Mouse (Mus musculus) lung, embryonic 16.5 days (tissue): ENCODE results near the gene Cish. TPM values are rescaled to one million over a fixed set of nuclear protein-coding genes. Genes with fewer than 3 reads are reported as not detected.

ENCODE experiments used
- ATAC-seq: fragments of 200-750 bp; cut with Nextera tagmentation; 2 replicates; pipeline ENCODE4 v1.8.0; 2017; ENCODE audit warnings: low read depth, mild to moderate bottlenecking, moderate library complexity
- H3K27ac ChIP-seq: fragments of 300-500 bp; sonication (generic); 2 replicates; pipeline ENCODE4 v1.5.1; 2014; ENCODE audit warnings: mild to moderate bottlenecking, control low read depth, low read length
- H3K27me3 ChIP-seq: fragments of 300-500 bp; sonication (generic); 2 replicates; pipeline ENCODE4 v1.6.1; 2014; ENCODE audit warnings: low read depth, low read length, mixed read lengths; ENCODE audit not compliant: control insufficient read depth, insufficient read depth
- H3K36me3 ChIP-seq: fragments of 300-500 bp; sonication (generic); 2 replicates; pipeline ENCODE4 v1.6.1; 2014; ENCODE audit warnings: low read length; ENCODE audit not compliant: control insufficient read depth, insufficient read depth
- H3K4me1 ChIP-seq: fragments of 300-500 bp; sonication (generic); replicated peaks from 2 replicates; pipeline ENCODE4 v1.6.1; 2014; ENCODE audit warnings: low read length, mixed read lengths; ENCODE audit not compliant: control insufficient read depth, insufficient read depth
- H3K4me2 ChIP-seq: fragments of 300-500 bp; sonication (generic); 2 replicates; pipeline ENCODE4 v1.6.1; 2014; ENCODE audit warnings: low read depth, low read length, control low read depth
- H3K4me3 ChIP-seq: fragments of 300-500 bp; sonication (generic); 2 replicates; pipeline ENCODE4 v1.5.1; 2014; ENCODE audit warnings: mild to moderate bottlenecking, low read length, control low read depth
- H3K9ac ChIP-seq: fragments of 300-500 bp; sonication (generic); 2 replicates; pipeline ENCODE4 v1.6.1; 2014; ENCODE audit warnings: low read length, control low read depth
- H3K9me3 ChIP-seq: fragments of 300-500 bp; sonication (generic); 2 replicates; pipeline ENCODE4 v1.6.1; 2016; ENCODE audit warnings: low read length; ENCODE audit not compliant: control insufficient read depth
- WGBS: fragments of 180-500 bp; shearing (Covaris S2); extraction: QIAGEN DNeasy Blood & Tissue Kit; methylation state at CpG from one replicate; pipeline ENCODE4 v1.1.7; 2014; 5-methylcytosine and 5-hydroxymethylcytosine counted together
- polyA plus RNA-seq: library from polyadenylated mRNA; unstranded; fragments of >200 nt; fragmentation: Nextera tagmentation; extraction: Ambion mirVana; gene quantifications from 2 replicates; pipeline ENCODE4 v1.2.1, GENCODE M21; 2015

Cish gene
- polyA plus RNA-seq, 1 experiment from 2014 or later = 19.3 TPM

DNA sequence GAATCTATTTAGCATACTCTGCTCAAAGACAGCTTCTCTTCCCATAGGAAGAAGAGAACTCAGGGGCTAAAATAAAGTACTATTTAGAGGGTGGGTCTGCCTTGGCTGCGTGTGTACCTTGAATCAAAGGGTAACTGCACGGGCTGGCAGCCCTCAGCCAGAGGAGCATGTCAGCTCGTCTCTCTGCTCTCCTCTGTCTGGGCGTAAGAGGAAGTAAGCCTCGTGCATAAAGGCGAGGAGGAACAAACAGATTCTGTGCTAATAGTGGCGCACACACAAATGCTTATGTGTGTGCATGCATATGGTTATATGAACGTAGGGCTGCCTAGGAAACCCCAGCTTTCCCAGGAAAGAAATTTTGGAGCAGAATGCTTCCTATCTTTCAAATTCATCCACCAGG, 35.0 kb upstream of the Cish start:
- Histone ChIP-seq H3K9me3 (no peaks in the 10 kb centered on the region), H3K4me3 (no peak overlapping the region), H3K9ac (no peak overlapping the region), H3K4me1 (no peaks in the 10 kb centered on the region), H3K36me3 (no peaks in the 10 kb centered on the region), H3K27me3 (no peaks in the 10 kb centered on the region), H3K4me2 (no peak overlapping the region), H3K27ac (no peak overlapping the region)
- no peak for ATAC-seq
- 47% methylated on average over 8 of the region's 8 CpGs for WGBS

- Histone ChIP-seq H3K36me3 (no peaks in the 10 kb centered on the region), H3K4me1 (no peaks in the 10 kb centered on the region), H3K9me3 (no peaks in the 10 kb centered on the region), H3K4me3 (no peak overlapping the region), H3K27me3 (no peaks in the 10 kb centered on the region), H3K27ac (no peak overlapping the region), H3K4me2 (no peak overlapping the region), H3K9ac (no peak overlapping the region)
- WGBS = 67% methylated on average over 6 of the region's 6 CpGs
- ATAC-seq = no peak
Observed at GRCm38 (mm10) chr9:107261792-107262191, 34.0 kb upstream of the Cish start.

DNA sequence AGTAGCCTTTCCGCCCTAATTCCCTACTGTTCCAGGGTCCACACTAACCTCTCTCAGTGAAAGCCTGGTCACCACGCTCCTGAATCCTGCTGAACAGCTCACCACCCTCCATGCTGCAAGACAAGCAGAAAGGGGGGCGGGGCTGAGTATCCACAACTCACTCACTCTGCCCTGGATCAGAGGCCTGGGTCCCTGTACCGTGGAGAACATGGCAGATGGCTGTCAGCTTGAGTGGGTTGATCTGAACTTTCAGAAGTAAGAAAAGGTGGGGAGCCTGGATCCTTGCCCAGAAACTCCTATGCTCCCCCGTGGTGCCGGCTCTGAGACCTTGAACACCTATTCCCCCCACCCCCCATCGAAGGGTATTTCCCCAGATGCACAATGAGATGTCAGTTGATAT, 33.5 kb upstream of the Cish start:
- no peak for ATAC-seq
- H3K9me3 ChIP-seq = no peaks in the 10 kb centered on the region
- H3K27ac ChIP-seq = no peak overlapping the region
- H3K9ac ChIP-seq = no peak overlapping the region
- 67% methylated on average over 7 of the region's 7 CpGs for WGBS
- no peaks in the 10 kb centered on the region for H3K27me3 ChIP-seq
- H3K4me3 ChIP-seq = no peak overlapping the region
- no peaks in the 10 kb centered on the region for H3K36me3 ChIP-seq
- no peaks in the 10 kb centered on the region for H3K4me1 ChIP-seq
- H3K4me2 ChIP-seq = no peak overlapping the region

- Histone ChIP-seq H3K4me2 (no peak overlapping the region), H3K27ac (no peak overlapping the region), H3K4me3 (no peak overlapping the region), H3K4me1 (no peaks in the 10 kb centered on the region), H3K9me3 (no peaks in the 10 kb centered on the region), H3K27me3 (no peaks in the 10 kb centered on the region), H3K36me3 (no peaks in the 10 kb centered on the region), H3K9ac (no peak overlapping the region)
- WGBS = 83% methylated on average over 5 of the region's 5 CpGs
- no peak for ATAC-seq
Observed at GRCm38 (mm10) chr9:107263912-107264311, 31.9 kb upstream of the Cish start.

DNA sequence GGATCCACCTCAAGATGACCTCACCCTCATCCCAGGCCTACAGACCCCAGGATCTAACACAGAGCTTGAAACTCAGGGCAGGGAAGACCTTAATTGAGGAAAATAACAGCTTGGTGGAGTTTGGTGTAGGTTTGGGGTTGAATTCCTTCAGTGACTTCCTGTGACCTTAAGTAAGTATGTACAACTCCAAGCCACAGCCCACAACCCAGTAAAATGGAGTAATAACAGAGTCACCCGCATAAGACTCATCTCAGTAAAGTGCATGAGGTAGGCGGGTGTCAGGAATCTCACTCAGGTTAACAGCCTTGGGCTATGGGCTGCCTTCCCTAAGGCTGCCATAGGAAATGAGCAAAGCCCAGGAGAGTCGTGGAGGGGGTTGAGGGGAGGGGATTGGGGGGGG, 31.1 kb upstream of the Cish start:
- WGBS = 63% methylated on average over 3 of the region's 3 CpGs
- no peak for ATAC-seq
- no peaks in the 10 kb centered on the region for H3K9me3 ChIP-seq

GRCm38 (mm10) chr9:107267028-107267427, 28.8 kb upstream of the Cish start:
- ATAC-seq = no peak
- Histone ChIP-seq H3K27me3 (no peaks in the 10 kb centered on the region), H3K9ac (no peak overlapping the region), H3K9me3 (no peaks in the 10 kb centered on the region), H3K27ac (no peak overlapping the region), H3K4me3 (no peak overlapping the region), H3K4me2 (no peak overlapping the region), H3K4me1 (no peaks in the 10 kb centered on the region), H3K36me3 (no peaks in the 10 kb centered on the region)
- WGBS = 41% methylated on average over 1 of the region's 1 CpGs

More for the DNA sequence above, 31.1 kb upstream of the Cish start:
- Histone ChIP-seq H3K4me2 (no peak overlapping the region), H3K36me3 (no peaks in the 10 kb centered on the region), H3K27me3 (no peaks in the 10 kb centered on the region), H3K9ac (no peak overlapping the region), H3K27ac (no peak overlapping the region), H3K4me1 (no peaks in the 10 kb centered on the region), H3K4me3 (no peak overlapping the region)

DNA sequence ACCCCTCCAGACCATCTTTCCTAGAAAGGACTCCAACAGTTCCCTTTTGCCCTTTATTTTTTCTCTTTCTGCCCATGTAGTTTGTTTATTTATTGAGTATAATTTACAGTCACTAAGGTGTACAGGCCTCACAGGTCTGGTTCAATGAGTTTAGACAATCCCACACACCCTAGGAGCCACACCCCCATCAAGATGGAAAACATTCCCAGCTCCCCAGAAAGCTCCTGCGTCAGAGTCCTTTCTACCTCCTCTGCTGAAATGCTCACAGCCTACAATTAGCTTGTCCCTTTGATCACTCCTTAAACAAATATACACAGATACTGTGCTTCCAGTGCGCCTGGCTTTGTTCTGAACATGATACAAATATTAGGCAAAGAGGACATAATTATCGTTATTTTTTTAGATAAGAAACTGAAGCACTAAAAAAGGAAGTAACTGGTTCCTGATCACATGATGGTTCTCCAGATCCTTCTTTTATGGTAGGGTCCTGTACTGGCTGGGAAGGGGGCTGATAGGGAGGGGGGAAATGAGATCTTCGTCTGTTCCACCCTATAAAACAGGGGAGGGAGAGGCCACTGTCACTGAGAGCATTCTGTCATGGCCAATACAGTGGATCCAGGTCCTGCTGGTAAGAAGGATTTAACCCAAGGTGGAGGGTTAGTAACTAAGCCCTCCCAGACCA, 28.0 kb upstream of the Cish start:
- no peaks in the 10 kb centered on the region for H3K9me3 ChIP-seq
- H3K4me2 ChIP-seq = no peak overlapping the region

DNA sequence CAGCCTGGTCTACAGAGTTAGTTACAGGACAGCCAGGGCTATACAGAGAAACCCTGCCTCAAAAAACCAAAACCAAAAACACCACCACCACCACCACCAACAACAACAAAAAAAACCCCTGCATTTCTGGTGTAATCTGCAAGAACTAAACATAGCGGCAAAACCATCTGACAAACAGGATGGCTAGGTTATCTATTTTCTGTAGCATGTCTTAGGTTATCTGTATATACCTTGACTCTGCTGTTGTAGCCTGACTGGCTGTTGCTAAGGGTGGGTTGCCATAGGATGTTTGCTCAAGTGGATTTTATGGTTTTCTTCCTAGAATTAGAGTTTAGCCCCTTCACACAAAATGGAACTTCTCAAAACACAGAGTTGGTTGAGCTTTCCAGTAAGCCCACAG, 26.1 kb upstream of the Cish start:
- ATAC-seq = no peak
- H3K4me3 ChIP-seq = no peak overlapping the region
- H3K9me3 ChIP-seq = no peaks in the 10 kb centered on the region
- 93% methylated on average over 1 of the region's 1 CpGs for WGBS
- H3K27ac ChIP-seq = no peak overlapping the region
- H3K9ac ChIP-seq = no peak overlapping the region
- no peaks in the 10 kb centered on the region for H3K4me1 ChIP-seq
- H3K27me3 ChIP-seq = no peaks in the 10 kb centered on the region
- H3K36me3 ChIP-seq = no peaks in the 10 kb centered on the region
- H3K4me2 ChIP-seq = no peak overlapping the region

More for the DNA sequence above, 28.0 kb upstream of the Cish start:
- H3K4me1 ChIP-seq = no peaks in the 10 kb centered on the region
- H3K27ac ChIP-seq = no peak overlapping the region
- H3K27me3 ChIP-seq = no peaks in the 10 kb centered on the region
- ATAC-seq = no peak
- H3K36me3 ChIP-seq = no peaks in the 10 kb centered on the region
- no peak overlapping the region for H3K4me3 ChIP-seq
- H3K9ac ChIP-seq = no peak overlapping the region
- 12% methylated on average over 4 of the region's 4 CpGs for WGBS

GRCm38 (mm10) chr9:107271177-107271938, 24.5 kb upstream of the Cish start:
- H3K27me3 ChIP-seq = no peaks in the 10 kb centered on the region
- no peak overlapping the region for H3K4me3 ChIP-seq
- H3K9me3 ChIP-seq = no peaks in the 10 kb centered on the region
- H3K9ac ChIP-seq = no peak overlapping the region
- H3K4me2 ChIP-seq = no peak overlapping the region
- WGBS = 72% methylated on average over 7 of the region's 7 CpGs
- no peak overlapping the region for H3K27ac ChIP-seq
- H3K36me3 ChIP-seq = no peaks in the 10 kb centered on the region
- H3K4me1 ChIP-seq = no peaks in the 10 kb centered on the region
- no peak for ATAC-seq
